Mouse (Mus musculus) intestine, embryonic 15.5 days (tissue): ENCODE data around the gene Lamb3. TPM values are rescaled to one million over a fixed set of nuclear protein-coding genes. Genes with fewer than 3 reads are reported as not detected.

ENCODE experiments used
- ATAC-seq: fragments of 200-750 bp; cut with Nextera tagmentation; 2 replicates; pipeline ENCODE4 v1.8.0; 2017; ENCODE audit warnings: moderate TSS enrichment, moderate library complexity
- H3K27ac ChIP-seq: fragments of 300-500 bp; sonication (generic); 2 replicates; pipeline ENCODE4 v1.5.1; 2015; ENCODE audit warnings: mild to moderate bottlenecking, inconsistent platforms
- H3K27me3 ChIP-seq: fragments of 300-500 bp; sonication (generic); replicated peaks from 2 replicates; pipeline ENCODE4 v1.6.1; 2015; ENCODE audit warnings: inconsistent platforms
- H3K36me3 ChIP-seq: fragments of 300-500 bp; sonication (generic); 2 replicates; pipeline ENCODE4 v1.6.1; 2015; ENCODE audit warnings: inconsistent platforms
- H3K4me1 ChIP-seq: fragments of 300-500 bp; sonication (generic); replicated peaks from 2 replicates; pipeline ENCODE4 v1.6.1; 2015; ENCODE audit warnings: inconsistent platforms
- H3K4me2 ChIP-seq: fragments of 300-500 bp; sonication (generic); replicated peaks from 2 replicates; pipeline ENCODE4 v1.6.1; 2015; ENCODE audit warnings: mild to moderate bottlenecking, inconsistent platforms
- H3K4me3 ChIP-seq: fragments of 300-500 bp; sonication (generic); replicated peaks from 2 replicates; pipeline ENCODE4 v1.5.1; 2015; ENCODE audit warnings: inconsistent platforms
- H3K9ac ChIP-seq: fragments of 300-500 bp; sonication (generic); 2 replicates; pipeline ENCODE4 v1.6.1; 2015; ENCODE audit warnings: inconsistent platforms
- H3K9me3 ChIP-seq: fragments of 300-500 bp; sonication (generic); 2 replicates; pipeline ENCODE4 v1.6.1; 2016; ENCODE audit warnings: inconsistent platforms
- WGBS: fragments of 180-500 bp; shearing (Covaris S2); methylation state at CpG from one replicate; pipeline ENCODE4 v1.1.7; 2015; 5-methylcytosine and 5-hydroxymethylcytosine counted together
- polyA plus RNA-seq: library from polyadenylated mRNA; unstranded; fragments of >200 nt; fragmentation: Nextera tagmentation; extraction: Ambion mirVana; gene quantifications from 2 replicates; pipeline ENCODE4 v1.2.1, GENCODE M21; 2015

Lamb3 gene
- polyA plus RNA-seq, 1 experiment from 2014 or later = 3.9 TPM

GRCm38 (mm10) chr1:193344976-193345375, 137.5 kb downstream of the Lamb3 start:
- H3K4me2 ChIP-seq = no peak overlapping the region
- whole genome bisulfite sequencing = 46% methylated on average over 2 of the region's 2 CpGs
- no peaks in the 10 kb centered on the region for H3K27me3 ChIP-seq
- H3K27ac ChIP-seq = no peak overlapping the region
- no peak overlapping the region for H3K4me3 ChIP-seq
- no peak; the same call in 1 of the 2 replicates for ATAC-seq
- H3K36me3 ChIP-seq = no peaks in the 10 kb centered on the region
- H3K4me1 ChIP-seq = no peaks in the 10 kb centered on the region
- H3K9ac ChIP-seq = no peak overlapping the region
- H3K9me3 ChIP-seq = no peaks in the 10 kb centered on the region

GRCm38 (mm10) chr1:193346908-193347307, 139.4 kb downstream of the Lamb3 start:
- no peaks in the 10 kb centered on the region for H3K9me3 ChIP-seq
- H3K9ac ChIP-seq = no peak overlapping the region
- no peaks in the 10 kb centered on the region for H3K36me3 ChIP-seq
- no peak for ATAC-seq
- H3K4me1 ChIP-seq = no peaks in the 10 kb centered on the region
- H3K27me3 ChIP-seq = no peaks in the 10 kb centered on the region
- H3K27ac ChIP-seq = no peak overlapping the region
- WGBS = 70% methylated on average over 3 of the region's 3 CpGs
- no peak overlapping the region for H3K4me2 ChIP-seq
- H3K4me3 ChIP-seq = no peak overlapping the region

- no peaks in the 10 kb centered on the region for H3K27me3 ChIP-seq
- H3K9me3 ChIP-seq = no peaks in the 10 kb centered on the region
- H3K4me3 ChIP-seq = no peak overlapping the region
- no peak overlapping the region for H3K9ac ChIP-seq
- no peak overlapping the region for H3K27ac ChIP-seq
- H3K4me2 ChIP-seq = no peak overlapping the region
- no peaks in the 10 kb centered on the region for H3K4me1 ChIP-seq
- H3K36me3 ChIP-seq = no peaks in the 10 kb centered on the region
- 84% methylated on average over 9 of the region's 9 CpGs for WGBS
- ATAC-seq = no peak
Measured at GRCm38 (mm10) chr1:193348261-193348962, 140.9 kb downstream of the Lamb3 start.

- Histone ChIP-seq H3K4me1 (no peaks in the 10 kb centered on the region), H3K9ac (no peak overlapping the region), H3K36me3 (no peaks in the 10 kb centered on the region), H3K4me3 (no peak overlapping the region), H3K9me3 (no peaks in the 10 kb centered on the region), H3K27ac (no peak overlapping the region), H3K27me3 (no peaks in the 10 kb centered on the region), H3K4me2 (no peak overlapping the region)
- WGBS = 75% methylated on average over 10 of the region's 10 CpGs
- ATAC-seq = no peak
Measured at GRCm38 (mm10) chr1:193349702-193350545, 142.4 kb downstream of the Lamb3 start.

- Histone ChIP-seq H3K36me3 (no peaks in the 10 kb centered on the region), H3K27ac (no peak overlapping the region), H3K27me3 (no peaks in the 10 kb centered on the region), H3K9me3 (no peaks in the 10 kb centered on the region), H3K4me2 (no peak overlapping the region), H3K4me3 (no peak overlapping the region), H3K9ac (no peak overlapping the region), H3K4me1 (no peaks in the 10 kb centered on the region)
- WGBS = 95% methylated on average over 2 of the region's 2 CpGs
- no peak for ATAC-seq
Measured at GRCm38 (mm10) chr1:193350546-193350801, 143.0 kb downstream of the Lamb3 start.

- no peaks in the 10 kb centered on the region for H3K36me3 ChIP-seq
- H3K9ac ChIP-seq = no peak overlapping the region
- H3K4me1 ChIP-seq = no peaks in the 10 kb centered on the region
- 82% methylated on average over 3 of the region's 3 CpGs for WGBS
- ATAC-seq = no peak
- H3K27me3 ChIP-seq = no peaks in the 10 kb centered on the region
- H3K4me2 ChIP-seq = no peak overlapping the region
- H3K4me3 ChIP-seq = no peak overlapping the region
- H3K9me3 ChIP-seq = no peaks in the 10 kb centered on the region
- H3K27ac ChIP-seq = no peak overlapping the region
Measured at GRCm38 (mm10) chr1:193351583-193351982, 144.1 kb downstream of the Lamb3 start.

- H3K4me2 ChIP-seq = no peak overlapping the region
- no peaks in the 10 kb centered on the region for H3K36me3 ChIP-seq
- H3K27ac ChIP-seq = no peak overlapping the region
- ATAC-seq = no peak
- H3K4me1 ChIP-seq = no peaks in the 10 kb centered on the region
- no peaks in the 10 kb centered on the region for H3K9me3 ChIP-seq
- no peak overlapping the region for H3K9ac ChIP-seq
- WGBS = 68% methylated on average over 3 of the region's 3 CpGs
- H3K27me3 ChIP-seq = no peaks in the 10 kb centered on the region
- H3K4me3 ChIP-seq = no peak overlapping the region
Measured at GRCm38 (mm10) chr1:193359199-193359598, 151.7 kb downstream of the Lamb3 start.

GRCm38 (mm10) chr1:193361181-193361580, 153.7 kb downstream of the Lamb3 start:
- Histone ChIP-seq H3K9ac (no peak overlapping the region), H3K4me2 (no peak overlapping the region), H3K9me3 (no peaks in the 10 kb centered on the region), H3K4me1 (no peaks in the 10 kb centered on the region), H3K4me3 (no peak overlapping the region), H3K36me3 (no peaks in the 10 kb centered on the region), H3K27ac (no peak overlapping the region), H3K27me3 (no peaks in the 10 kb centered on the region)
- WGBS = 69% methylated on average over 6 of the region's 6 CpGs
- ATAC-seq = no peak

GRCm38 (mm10) chr1:193362078-193362477, 154.6 kb downstream of the Lamb3 start:
- H3K27me3 ChIP-seq = no peaks in the 10 kb centered on the region
- H3K36me3 ChIP-seq = no peaks in the 10 kb centered on the region
- no peaks in the 10 kb centered on the region for H3K9me3 ChIP-seq
- no peak overlapping the region for H3K4me2 ChIP-seq
- H3K4me1 ChIP-seq = no peaks in the 10 kb centered on the region
- H3K27ac ChIP-seq = no peak overlapping the region
- H3K9ac ChIP-seq = no peak overlapping the region
- no peak for ATAC-seq
- 76% methylated on average over 7 of the region's 7 CpGs for WGBS
- no peak overlapping the region for H3K4me3 ChIP-seq

GRCm38 (mm10) chr1:193363801-193364231, 156.3 kb downstream of the Lamb3 start:
- ATAC-seq = peak; percentile 53; the same call in 1 of the 2 replicates
- no peak overlapping the region for H3K27ac ChIP-seq

GRCm38 (mm10) chr1:193368055-193368454, 160.6 kb downstream of the Lamb3 start:
- Histone ChIP-seq H3K27me3 (no peaks in the 10 kb centered on the region), H3K4me1 (no peaks in the 10 kb centered on the region), H3K9ac (no peak overlapping the region), H3K9me3 (no peaks in the 10 kb centered on the region), H3K27ac (no peak overlapping the region), H3K4me3 (no peak overlapping the region), H3K36me3 (no peaks in the 10 kb centered on the region), H3K4me2 (no peak overlapping the region)
- 55% methylated on average over 10 of the region's 10 CpGs for WGBS
- no peak for ATAC-seq

More at GRCm38 (mm10) chr1:193363801-193364231, 156.3 kb downstream of the Lamb3 start:
- no peak overlapping the region for H3K4me3 ChIP-seq
- H3K36me3 ChIP-seq = no peaks in the 10 kb centered on the region
- no peaks in the 10 kb centered on the region for H3K9me3 ChIP-seq
- H3K4me1 ChIP-seq = no peaks in the 10 kb centered on the region
- H3K27me3 ChIP-seq = no peaks in the 10 kb centered on the region
- no peak overlapping the region for H3K9ac ChIP-seq
- 58% methylated on average over 5 of the region's 5 CpGs for WGBS
- no peak overlapping the region for H3K4me2 ChIP-seq

GRCm38 (mm10) chr1:193369091-193369490, 161.6 kb downstream of the Lamb3 start:
- H3K27me3 ChIP-seq = no peaks in the 10 kb centered on the region
- peak overlapping the region; percentile 37; the same call in 1 of the 2 replicates for H3K4me3 ChIP-seq
- no peaks in the 10 kb centered on the region for H3K36me3 ChIP-seq
- no peaks in the 10 kb centered on the region for H3K9me3 ChIP-seq
- no peaks in the 10 kb centered on the region for H3K4me1 ChIP-seq
- no peak overlapping the region for H3K27ac ChIP-seq
- ATAC-seq = no peak
- WGBS = 41% methylated on average over 8 of the region's 8 CpGs
- peak overlapping the region; percentile 58 for H3K4me2 ChIP-seq
- 0 out of 2 replicates have a peak overlapping the region, but pooled peaks have one; percentile 38 for H3K9ac ChIP-seq
